Mouse (Mus musculus) midbrain, embryonic 12.5 days (tissue): Measurements from ENCODE around the gene Kras. TPM values are rescaled to one million over a fixed set of nuclear protein-coding genes. Genes with fewer than 3 reads are reported as not detected.
A peak's percentile ranks its signal among the peaks of the same experiment; 100 is the strongest.

Experiments
- ATAC-seq: fragments of 200-750 bp; cut with Nextera tagmentation; 2 replicates; pipeline ENCODE4 v1.8.0; 2017; ENCODE audit warnings: low read depth, moderate TSS enrichment, moderate library complexity; ENCODE audit not compliant: low FRiP score
- H3K27ac ChIP-seq: fragments of 300-500 bp; sonication (generic); replicated peaks from 2 replicates; pipeline ENCODE4 v1.5.1; 2016; ENCODE audit warnings: mild to moderate bottlenecking
- H3K27me3 ChIP-seq: fragments of 300-500 bp; sonication (generic); 2 replicates; pipeline ENCODE4 v1.6.1; 2016; ENCODE audit warnings: mild to moderate bottlenecking
- H3K36me3 ChIP-seq: fragments of 300-500 bp; sonication (generic); 2 replicates; pipeline ENCODE4 v1.6.1; 2016
- H3K4me1 ChIP-seq: fragments of 300-500 bp; sonication (generic); 2 replicates; pipeline ENCODE4 v1.6.1; 2016
- H3K4me2 ChIP-seq: fragments of 300-500 bp; sonication (generic); replicated peaks from 2 replicates; pipeline ENCODE4 v1.6.1; 2016; ENCODE audit warnings: mild to moderate bottlenecking, moderate library complexity
- H3K4me3 ChIP-seq: fragments of 300-500 bp; sonication (generic); 2 replicates; pipeline ENCODE4 v1.5.1; 2016; ENCODE audit warnings: mild to moderate bottlenecking
- H3K9ac ChIP-seq: fragments of 300-500 bp; sonication (generic); replicated peaks from 2 replicates; pipeline ENCODE4 v1.6.1; 2016; ENCODE audit warnings: mild to moderate bottlenecking, moderate library complexity
- H3K9me3 ChIP-seq: fragments of 300-500 bp; sonication (generic); 2 replicates; pipeline ENCODE4 v1.6.1; 2016; ENCODE audit warnings: mild to moderate bottlenecking
- WGBS: fragments of 180-500 bp; shearing (Covaris S2); methylation state at CpG from one replicate; pipeline ENCODE4 v1.1.7; 2016; 5-methylcytosine and 5-hydroxymethylcytosine counted together
- polyA plus RNA-seq: library from polyadenylated mRNA; unstranded; fragments of >200 nt; fragmentation: Nextera tagmentation; extraction: Ambion mirVana; gene quantifications from 2 replicates; pipeline ENCODE4 v1.2.1, GENCODE M21; 2016

Gene Kras
- polyA plus RNA-seq, 1 experiment from 2014 or later = 117 TPM

DNA sequence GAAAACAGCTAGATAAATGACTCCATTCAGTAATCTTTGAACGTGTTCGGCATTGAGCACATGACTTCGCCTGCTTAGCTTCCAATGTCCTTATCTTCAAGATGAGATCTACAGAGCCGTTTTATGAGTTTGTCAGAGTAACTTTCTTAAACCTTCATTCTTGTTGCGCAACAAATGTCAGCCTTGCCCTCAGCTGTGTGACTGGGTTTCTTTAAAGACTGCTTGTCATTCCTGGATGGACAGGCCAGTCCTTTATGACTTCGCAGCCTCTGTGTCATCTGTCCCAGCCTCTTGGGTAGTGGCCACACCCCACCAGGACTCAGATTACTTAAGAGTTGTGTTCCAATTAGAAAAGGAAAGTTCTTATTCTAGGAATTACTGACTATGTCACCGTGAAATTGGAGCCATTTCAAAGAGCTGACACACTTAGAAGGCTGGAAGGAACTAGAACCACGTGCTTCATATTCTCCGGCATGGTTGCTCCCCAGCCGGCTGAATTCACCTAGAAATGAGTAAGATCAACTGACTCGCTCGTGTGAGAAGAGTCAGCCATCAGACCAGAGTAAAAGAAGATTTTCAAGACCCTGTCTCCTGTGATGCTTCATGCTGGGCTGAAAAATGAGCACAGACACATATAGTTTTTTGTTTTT, 24.1 kb upstream of the Kras start:
- 84% methylated on average over 12 of the region's 12 CpGs for WGBS
- Histone ChIP-seq H3K4me3 (no peak overlapping the region), H3K4me2 (no peak overlapping the region), H3K27ac (no peak overlapping the region), H3K9me3 (no peaks in the 10 kb centered on the region), H3K9ac (no peak overlapping the region), H3K27me3 (no peaks in the 10 kb centered on the region), H3K4me1 (peaks cover 15% of the 10 kb centered on the region), H3K36me3 (no peaks in the 10 kb centered on the region)
- no peak for ATAC-seq

DNA sequence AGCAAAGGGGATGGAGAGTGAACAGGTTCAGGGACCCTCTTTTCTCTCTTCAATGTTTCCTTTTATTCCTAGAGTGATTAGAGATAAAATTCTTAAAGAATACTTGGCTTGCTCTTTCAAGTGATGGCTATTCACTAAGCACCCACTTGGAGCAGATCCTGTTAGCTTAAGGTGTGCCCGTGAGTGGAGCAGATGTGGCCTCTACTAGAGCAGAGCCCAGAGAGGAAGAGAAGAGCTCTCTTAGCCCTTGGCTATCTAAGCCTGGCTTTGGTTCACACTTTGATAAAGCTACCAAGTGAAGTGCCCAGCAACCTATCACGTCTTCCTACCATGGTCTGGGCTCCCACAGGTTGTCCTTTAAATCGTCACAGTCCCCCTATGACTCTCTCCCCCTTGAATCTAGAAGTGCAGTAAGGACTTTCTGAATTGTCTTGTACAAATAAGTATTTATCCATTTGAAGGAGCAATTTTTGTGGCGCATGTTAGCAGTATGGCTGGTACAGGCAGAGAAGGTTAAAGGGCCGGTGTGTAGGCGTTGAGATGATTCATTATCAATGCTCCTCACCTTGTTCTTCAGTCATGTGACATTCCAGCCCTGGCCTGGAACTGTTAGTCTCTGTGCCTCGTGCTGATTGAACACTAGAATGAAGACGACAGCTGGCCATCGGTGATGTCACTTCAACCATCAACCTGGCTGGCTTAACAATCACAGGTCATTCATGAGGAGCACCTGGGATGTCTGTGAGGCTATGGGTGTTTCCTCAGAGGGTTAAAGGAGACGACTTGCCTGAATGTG, 22.3 kb upstream of the Kras start:
- 82% methylated on average over 10 of the region's 10 CpGs for WGBS
- Histone ChIP-seq H3K27ac (no peak overlapping the region), H3K4me3 (no peak overlapping the region), H3K4me2 (no peak overlapping the region), H3K4me1 (peaks cover 18% of the 10 kb centered on the region), H3K36me3 (no peaks in the 10 kb centered on the region), H3K9ac (no peak overlapping the region), H3K27me3 (no peaks in the 10 kb centered on the region), H3K9me3 (no peaks in the 10 kb centered on the region)
- ATAC-seq = no peak

DNA sequence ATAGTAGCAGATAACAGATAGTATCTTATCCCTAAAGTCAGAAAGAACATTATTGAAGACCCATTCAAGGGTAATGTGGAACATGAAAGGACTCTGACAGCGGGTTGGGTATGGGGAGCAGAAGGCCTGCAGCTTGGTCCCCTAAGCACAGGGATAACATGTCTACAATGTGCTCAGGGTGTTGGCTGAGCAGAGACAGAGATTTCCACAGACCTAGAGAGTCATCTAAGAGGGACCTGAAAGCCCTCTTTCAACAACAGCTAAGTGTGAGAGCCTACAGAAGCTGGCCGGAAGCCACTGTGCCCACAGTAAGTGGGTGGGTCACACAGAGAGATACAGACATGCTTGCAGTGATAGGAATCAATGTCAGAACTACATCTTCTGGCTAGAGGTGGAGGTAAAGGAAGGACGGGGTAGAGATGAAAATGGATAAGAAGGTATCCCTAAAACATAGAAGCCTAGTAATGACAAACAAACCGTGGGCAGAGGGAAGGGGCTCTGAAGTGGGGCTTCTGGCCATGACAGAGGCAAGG, 19.3 kb upstream of the Kras start:
- H3K4me3 ChIP-seq = no peak overlapping the region
- 0 out of 2 replicates have a peak, but pooled peaks cover 4% of the 10 kb centered on the region for H3K4me1 ChIP-seq
- H3K36me3 ChIP-seq = no peaks in the 10 kb centered on the region
- no peak overlapping the region for H3K4me2 ChIP-seq
- 87% methylated on average over 4 of the region's 4 CpGs for WGBS
- no peak overlapping the region for H3K9ac ChIP-seq
- H3K9me3 ChIP-seq = no peaks in the 10 kb centered on the region
- no peak overlapping the region for H3K27ac ChIP-seq
- no peak for ATAC-seq
- H3K27me3 ChIP-seq = no peaks in the 10 kb centered on the region

DNA sequence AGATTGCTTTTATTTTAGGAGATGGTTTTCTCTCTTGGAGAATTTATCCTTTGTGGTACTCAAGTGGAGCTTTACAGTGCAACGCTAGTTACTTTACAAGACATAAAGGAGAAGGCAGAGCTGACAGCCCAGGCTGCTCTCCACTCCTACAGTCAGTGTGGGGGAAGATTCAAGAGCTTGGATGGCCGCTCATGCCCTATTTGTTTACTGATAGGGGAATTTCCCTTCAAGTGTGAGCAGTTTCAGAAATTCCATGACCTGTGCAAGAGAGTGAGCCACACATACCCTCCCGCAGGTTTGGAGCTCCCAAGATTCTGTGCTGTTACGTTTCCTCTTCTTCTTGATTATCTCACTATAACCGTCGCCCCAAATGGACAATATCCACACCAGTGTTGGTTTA, 17.7 kb upstream of the Kras start:
- H3K9me3 ChIP-seq = no peaks in the 10 kb centered on the region
- H3K4me3 ChIP-seq = no peak overlapping the region
- no peaks in the 10 kb centered on the region for H3K36me3 ChIP-seq
- H3K9ac ChIP-seq = no peak overlapping the region
- H3K4me1 ChIP-seq = 0 out of 2 replicates have a peak, but pooled peaks cover 4% of the 10 kb centered on the region
- no peaks in the 10 kb centered on the region for H3K27me3 ChIP-seq
- no peak overlapping the region for H3K27ac ChIP-seq
- H3K4me2 ChIP-seq = no peak overlapping the region
- 91% methylated on average over 6 of the region's 6 CpGs for WGBS
- ATAC-seq = no peak

DNA sequence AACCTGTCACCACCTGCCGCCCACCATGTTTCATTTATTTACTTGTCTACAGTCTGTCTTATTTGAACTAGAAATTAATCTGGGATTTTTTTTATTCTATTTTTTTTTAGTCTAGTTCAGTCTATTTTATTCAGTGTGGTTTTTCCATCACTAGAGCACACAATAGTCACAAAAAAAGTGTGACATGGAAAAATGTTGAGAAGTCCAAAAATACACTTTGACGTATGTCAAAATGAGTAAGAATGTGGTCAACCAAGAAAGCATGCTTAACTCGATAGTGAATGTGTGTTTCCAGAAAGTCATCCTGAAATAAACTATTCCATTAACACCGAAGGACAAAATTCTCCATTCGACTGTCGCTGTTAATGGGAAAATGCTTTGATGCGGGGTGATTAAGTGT, 12.3 kb upstream of the Kras start:
- no peak overlapping the region for H3K9ac ChIP-seq
- no peaks in the 10 kb centered on the region for H3K9me3 ChIP-seq
- H3K27me3 ChIP-seq = no peaks in the 10 kb centered on the region
- no peaks in the 10 kb centered on the region for H3K36me3 ChIP-seq
- no peak overlapping the region for H3K4me3 ChIP-seq
- H3K4me1 ChIP-seq = peaks cover 8% of the 10 kb centered on the region
- H3K27ac ChIP-seq = no peak overlapping the region
- H3K4me2 ChIP-seq = no peak overlapping the region
- no peak for ATAC-seq
- WGBS = 80% methylated on average over 7 of the region's 7 CpGs

DNA sequence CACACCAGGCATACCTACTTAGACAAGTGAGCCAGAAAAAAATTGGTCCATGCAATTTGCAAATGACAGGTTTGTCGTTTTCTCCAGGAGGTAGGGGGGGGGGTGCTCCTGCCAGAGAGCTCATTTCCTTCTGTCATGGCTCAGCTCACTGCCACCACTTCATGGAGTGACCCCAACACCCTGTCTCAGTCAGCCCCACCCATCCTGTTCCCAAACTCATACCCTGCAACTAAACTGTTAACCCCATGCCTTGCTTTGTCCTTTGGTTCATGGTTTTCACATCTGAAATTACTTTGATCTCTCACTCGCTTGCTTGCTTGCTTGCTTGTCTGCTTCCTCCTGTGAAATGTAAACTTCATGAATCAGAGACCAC, 6.6 kb upstream of the Kras start:
- no peak overlapping the region for H3K4me3 ChIP-seq
- H3K9ac ChIP-seq = no peak overlapping the region
- WGBS = 59% methylated on average over 2 of the region's 2 CpGs
- no peak overlapping the region for H3K4me2 ChIP-seq
- no peak overlapping the region; the same call in 1 of the 2 replicates for H3K27ac ChIP-seq
- ATAC-seq = no peak
- H3K27me3 ChIP-seq = peaks cover 11% of the 10 kb centered on the region
- H3K36me3 ChIP-seq = no peaks in the 10 kb centered on the region
- H3K9me3 ChIP-seq = no peaks in the 10 kb centered on the region
- H3K4me1 ChIP-seq = peaks cover 4% of the 10 kb centered on the region

DNA sequence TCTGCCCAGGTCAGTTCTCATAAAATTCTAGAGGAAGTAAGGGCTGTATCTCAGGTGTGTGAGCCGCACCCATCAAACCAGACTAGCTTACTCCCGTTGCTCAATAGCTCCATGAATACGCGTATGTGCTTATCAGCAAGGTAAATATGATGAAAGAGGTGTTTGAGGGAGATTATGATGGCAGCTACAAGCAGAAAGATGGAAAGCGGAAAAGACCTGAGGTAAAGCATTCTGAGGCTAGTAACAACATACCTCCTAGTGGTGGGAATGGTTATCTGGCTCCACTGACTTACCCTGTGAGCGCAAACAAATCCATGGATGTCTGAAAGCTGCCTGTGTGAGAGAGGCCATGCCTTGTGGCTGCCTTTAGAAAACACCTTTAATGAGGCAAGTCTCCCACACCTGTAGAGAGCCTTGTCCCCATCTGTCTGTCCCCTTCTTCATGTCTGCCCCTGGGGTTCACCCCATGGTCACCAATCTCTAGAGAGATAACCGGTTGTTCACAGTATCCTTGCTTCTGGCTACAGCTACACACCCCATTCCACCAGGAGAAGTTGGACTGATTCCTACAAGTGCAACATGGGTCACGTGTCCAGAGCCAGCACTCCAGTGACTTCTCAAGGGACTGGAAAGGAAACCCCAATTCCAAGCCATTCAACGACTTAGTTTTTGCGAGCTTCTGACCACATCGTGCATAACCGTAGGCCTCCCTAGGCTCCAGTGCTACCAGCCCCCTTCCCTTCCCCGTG, 6.1 kb upstream of the Kras start:
- Histone ChIP-seq H3K27ac (no peak overlapping the region), H3K9me3 (no peaks in the 10 kb centered on the region), H3K4me2 (no peak overlapping the region), H3K9ac (no peak overlapping the region), H3K4me1 (no peaks in the 10 kb centered on the region), H3K4me3 (no peak overlapping the region), H3K36me3 (no peaks in the 10 kb centered on the region), H3K27me3 (peaks cover 14% of the 10 kb centered on the region)
- 84% methylated on average over 13 of the region's 13 CpGs for WGBS
- ATAC-seq = no peak

DNA sequence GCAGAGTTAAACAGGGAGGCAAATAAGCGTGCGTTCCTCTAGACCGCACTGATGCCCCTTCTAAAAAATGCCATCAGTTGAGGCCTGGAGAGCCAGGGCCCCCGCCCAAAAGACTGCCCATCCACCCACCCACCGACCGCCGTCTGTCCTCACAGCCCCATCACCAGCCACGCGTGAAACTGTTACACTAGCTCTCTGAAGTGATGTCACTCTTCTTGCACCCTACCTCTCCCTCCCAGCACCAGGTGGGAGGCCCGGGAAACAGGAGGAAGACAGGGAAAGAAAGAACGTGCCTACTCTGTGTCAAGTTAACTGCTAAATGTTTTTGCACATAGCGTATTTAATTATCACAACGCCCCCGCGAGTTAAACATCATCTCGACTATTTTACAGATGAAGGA, 781 bp upstream of the Kras start:
- H3K27me3 ChIP-seq = peaks cover 18% of the 10 kb centered on the region

DNA sequence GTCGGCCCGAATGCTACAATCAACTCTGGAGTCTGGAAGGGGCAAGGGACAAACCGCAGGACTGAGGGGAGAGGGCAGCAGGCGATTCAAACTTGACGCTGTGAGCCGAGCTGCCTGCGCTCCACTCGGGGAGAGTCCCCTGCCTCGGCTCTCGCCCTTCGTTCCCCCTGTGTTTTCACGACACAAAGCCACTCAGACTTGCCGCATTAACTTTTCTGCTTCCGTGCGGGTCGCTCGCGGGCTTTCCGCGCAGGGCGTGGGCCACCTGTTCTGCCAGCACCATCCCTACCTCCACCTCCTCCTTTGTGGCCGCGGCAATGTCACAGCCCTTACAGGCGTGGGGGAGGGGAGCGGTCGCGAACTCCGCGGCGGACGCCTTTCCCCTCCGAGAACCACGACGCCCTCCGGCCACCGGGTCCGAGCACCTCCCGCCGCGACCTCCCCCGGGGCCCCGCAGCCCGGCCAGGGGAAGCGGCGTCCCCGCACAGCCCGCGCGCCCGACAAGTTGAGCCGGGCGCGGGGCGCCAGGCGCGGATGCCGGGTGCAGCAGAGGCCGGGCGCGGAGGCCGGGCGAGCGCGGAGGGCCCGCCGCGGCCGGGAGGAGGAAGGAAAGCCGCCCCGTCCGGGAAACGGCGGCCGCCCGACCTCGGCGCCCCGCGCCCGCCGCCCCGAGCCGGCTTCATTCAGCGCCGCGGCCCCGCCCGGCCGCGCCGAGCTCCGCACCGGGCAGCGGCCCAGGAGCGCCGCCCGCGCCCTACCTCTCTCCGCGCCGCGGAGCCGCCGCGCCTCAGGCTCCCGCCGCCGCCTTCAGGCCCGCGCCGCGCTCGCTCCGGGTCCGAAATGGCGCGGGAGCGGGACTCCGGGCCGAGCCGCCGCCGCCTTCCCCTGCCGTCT, 501 bp downstream of the Kras start:
- peak overlapping the region; percentile 64 for H3K4me2 ChIP-seq
- peak; percentile 53 for ATAC-seq
- no peaks in the 10 kb centered on the region for H3K9me3 ChIP-seq
- peak overlapping the region; percentile 91 for H3K27ac ChIP-seq
- under 1% methylated on average over 83 of the region's 124 CpGs for WGBS
- H3K4me1 ChIP-seq = peaks cover 6% of the 10 kb centered on the region
- peak overlapping the region; percentile 99 for H3K9ac ChIP-seq
- H3K36me3 ChIP-seq = peaks cover 11% of the 10 kb centered on the region; the same call in 1 of the 2 replicates
- peak overlapping the region; percentile 99 for H3K4me3 ChIP-seq
- H3K27me3 ChIP-seq = peaks cover 18% of the 10 kb centered on the region

More for the DNA sequence above, 781 bp upstream of the Kras start:
- WGBS = 13% methylated on average over 16 of the region's 16 CpGs
- Histone ChIP-seq H3K4me3 (peak overlapping the region; percentile 99), H3K4me2 (peak overlapping the region; percentile 64), H3K27ac (peak overlapping the region; percentile 91; the same call in 1 of the 2 replicates), H3K36me3 (peaks cover 3% of the 10 kb centered on the region; the same call in 1 of the 2 replicates), H3K4me1 (peaks cover 6% of the 10 kb centered on the region), H3K9ac (peak overlapping the region; percentile 99; the same call in 1 of the 2 replicates), H3K9me3 (no peaks in the 10 kb centered on the region)
- ATAC-seq = no peak; the same call in 1 of the 2 replicates

DNA sequence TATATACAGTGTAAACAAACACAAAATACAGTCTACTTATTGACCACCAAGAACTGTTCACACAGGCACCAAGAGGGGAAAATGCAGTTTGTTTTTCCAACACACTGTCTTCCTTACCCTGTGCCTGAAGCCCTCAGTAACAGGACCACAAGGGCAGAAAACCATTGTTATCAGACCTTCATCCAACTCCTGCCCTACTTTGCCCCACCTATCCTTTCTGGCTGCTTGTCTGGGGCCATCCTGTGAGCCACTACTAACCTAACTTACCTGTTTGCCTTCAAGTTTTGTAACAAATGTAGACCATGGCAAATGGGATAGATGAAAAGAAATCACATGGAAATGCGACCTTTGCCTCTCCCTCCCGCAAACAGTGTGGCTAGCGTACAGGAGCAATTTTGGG, 2.2 kb downstream of the Kras start:
- H3K4me1 ChIP-seq = peaks cover 6% of the 10 kb centered on the region
- H3K9me3 ChIP-seq = no peaks in the 10 kb centered on the region
- no peak overlapping the region for H3K27ac ChIP-seq
- ATAC-seq = no peak
- 67% methylated on average over 3 of the region's 3 CpGs for WGBS
- peak overlapping the region; percentile 38 for H3K4me2 ChIP-seq
- H3K27me3 ChIP-seq = peaks cover 14% of the 10 kb centered on the region
- 0 out of 2 replicates have a peak overlapping the region, but pooled peaks have one; percentile 11 for H3K9ac ChIP-seq
- peaks cover 18% of the 10 kb centered on the region; the same call in 1 of the 2 replicates for H3K36me3 ChIP-seq
- H3K4me3 ChIP-seq = peak overlapping the region; percentile 11; the same call in 1 of the 2 replicates

DNA sequence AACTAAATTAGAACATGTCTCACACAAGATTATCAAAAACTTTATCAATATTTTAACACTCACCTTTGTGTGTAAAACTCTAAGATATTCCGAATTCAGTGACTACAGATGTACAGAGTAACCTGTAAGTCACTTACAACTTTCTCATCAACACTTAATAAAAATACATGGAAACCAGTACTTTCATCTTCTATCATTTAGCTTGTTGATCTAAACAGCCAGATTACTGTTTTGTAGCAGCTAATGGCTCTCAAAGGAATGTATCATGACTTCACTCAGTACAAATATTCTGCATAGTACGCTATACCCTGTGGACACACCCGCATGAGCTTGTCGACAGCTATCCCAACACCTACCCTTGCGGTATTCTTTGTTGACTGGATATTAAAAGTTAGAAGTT, 3.2 kb downstream of the Kras start:
- no peak overlapping the region for H3K4me2 ChIP-seq
- no peaks in the 10 kb centered on the region for H3K9me3 ChIP-seq
- H3K4me1 ChIP-seq = peaks cover 6% of the 10 kb centered on the region
- H3K4me3 ChIP-seq = no peak overlapping the region
- no peak overlapping the region for H3K9ac ChIP-seq
- peaks cover 18% of the 10 kb centered on the region; the same call in 1 of the 2 replicates for H3K36me3 ChIP-seq
- H3K27ac ChIP-seq = no peak overlapping the region
- 95% methylated on average over 5 of the region's 5 CpGs for WGBS
- 0 out of 2 replicates have a peak, but pooled peaks cover 7% of the 10 kb centered on the region for H3K27me3 ChIP-seq
- no peak for ATAC-seq
